ENCODE assay signal across 10 mouse cellular contexts in the genomic region with DNA sequence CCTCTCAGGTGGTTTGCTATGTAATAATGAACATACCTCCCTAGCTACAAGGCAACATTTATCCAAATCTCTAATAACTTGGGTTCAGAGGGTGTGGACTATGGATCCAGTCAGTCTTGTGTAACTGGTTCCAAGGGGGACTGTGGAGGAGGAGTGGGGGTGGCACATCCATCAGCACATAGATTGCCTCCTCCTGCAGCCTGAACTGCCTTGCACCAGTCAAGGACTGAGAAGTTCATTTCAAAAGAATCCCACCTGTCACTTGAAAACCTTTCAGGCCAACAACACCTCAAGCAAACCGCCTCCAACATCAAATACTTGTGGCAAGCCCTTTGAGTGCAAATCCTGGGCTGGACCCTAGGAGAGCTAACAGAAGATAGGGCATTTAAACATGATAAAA.
"Had no signal": no experiment of that assay in that cellular context is flagged by ENCODE, and none has a peak within 500 bp of the region (broad histone marks: within the 10 kb centered on the region; RNA-seq: fewer than 3 reads in every experiment).

No protein-coding gene starts in this region.

- H3K9ac ChIP-seq: kidney, embryonic 15.5 days; liver, embryonic 13.5 days; liver, postnatal 0 days; midbrain, embryonic 15.5 days; neural tube, embryonic 12.5 days had no signal

- H3K27me3 ChIP-seq: kidney, embryonic 15.5 days; liver, embryonic 13.5 days; midbrain, embryonic 15.5 days; neural tube, embryonic 12.5 days had no signal

- H3K36me3 ChIP-seq: kidney, embryonic 15.5 days; limb, embryonic 10.5 days; liver, embryonic 13.5 days; midbrain, embryonic 15.5 days; neural tube, embryonic 12.5 days had no signal

- H3K27ac ChIP-seq: left cerebral cortex, adult 2 months; limb, embryonic 10.5 days; liver, embryonic 13.5 days; midbrain, embryonic 15.5 days; neural tube, embryonic 12.5 days had no signal

- H3K9me3 ChIP-seq: kidney, embryonic 15.5 days; limb, embryonic 10.5 days; liver, embryonic 13.5 days; midbrain, embryonic 15.5 days; neural tube, embryonic 12.5 days had no signal

- H3K4me1 ChIP-seq: limb, embryonic 10.5 days; liver, embryonic 13.5 days; midbrain, embryonic 15.5 days; neural tube, embryonic 12.5 days had no signal

- DNase-seq: kidney, adult 2 months; kidney, postnatal 14 days; liver, embryonic 13.5 days; liver, postnatal 0 days; thymus, postnatal 4 days had no signal

- H3K4me3 ChIP-seq: kidney, embryonic 15.5 days; left cerebral cortex, adult 2 months; limb, embryonic 10.5 days; liver, embryonic 13.5 days; midbrain, embryonic 15.5 days; neural tube, embryonic 12.5 days had no signal

- ATAC-seq: liver, postnatal 0 days; midbrain, embryonic 15.5 days had no signal

- H3K4me2 ChIP-seq: kidney, embryonic 15.5 days; liver, embryonic 13.5 days; midbrain, embryonic 15.5 days; neural tube, embryonic 12.5 days had no signal
